Mouse (Mus musculus) thymus, postnatal 10 days (tissue): ENCODE data around the gene Selenos.
A peak's percentile ranks its signal among the peaks of the same experiment; 100 is the strongest.

Source experiments
- DNase-seq, 2 experiments: peaks; one replicate each; pipeline ENCODE4 v3.0.0; 2021; ENCODE audit warnings: low spot score in 2 of 2

The Selenos gene

DNA sequence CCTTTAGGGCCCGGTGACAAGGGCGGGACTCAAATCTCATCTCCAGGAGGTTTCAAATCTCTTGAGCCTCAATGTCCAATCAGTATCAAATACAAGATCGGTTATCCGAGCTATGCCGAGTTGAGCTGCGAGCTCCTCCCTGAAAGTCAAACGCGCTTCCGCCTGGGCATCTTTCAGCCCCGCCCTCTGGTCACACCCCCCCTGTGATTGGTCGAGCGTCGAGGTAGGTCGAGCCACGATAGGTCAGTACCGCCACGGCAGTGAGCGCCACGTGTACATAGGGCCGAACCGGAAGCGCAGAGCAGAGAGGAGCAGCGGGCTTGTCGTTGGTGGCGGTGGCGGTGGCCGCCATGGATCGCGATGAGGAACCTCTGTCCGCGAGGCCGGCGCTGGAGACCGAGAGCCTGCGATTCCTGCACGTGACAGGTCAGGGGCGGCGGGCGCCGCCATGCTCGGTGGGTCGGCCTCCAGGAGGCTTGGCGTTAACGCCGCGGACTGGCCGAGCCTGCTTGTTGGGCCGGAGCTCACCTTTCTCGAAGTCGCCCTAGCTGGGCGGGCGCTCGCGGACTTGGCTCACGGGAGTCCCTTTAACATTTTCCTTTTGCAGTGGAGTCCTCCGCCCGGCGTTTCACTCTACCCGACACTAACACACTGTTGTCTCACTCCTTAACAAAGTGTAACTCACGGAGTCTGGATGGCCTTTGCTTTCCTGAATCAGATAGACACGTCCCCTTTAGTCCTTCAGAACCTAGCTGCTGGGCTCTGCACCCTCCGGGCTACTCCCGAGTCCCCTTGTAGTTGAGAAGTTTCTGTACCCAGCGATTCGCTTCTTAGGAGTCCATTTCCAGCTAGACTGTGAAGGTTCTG is at the start of gene Selenos:
Gene Selenos (plus strand): TSS at position 286 of the 867 bp plus-strand sequence.
- DNase-seq: peak; percentile 92 to 93

GRCm38 (mm10) chr7:66036809-66037208 is 42.6 kb upstream of the Selenos start:
- no peak for DNase-seq

GRCm38 (mm10) chr7:66038261-66038660 is 41.2 kb upstream of the Selenos start:
- no peak for DNase-seq

GRCm38 (mm10) chr7:66038730-66039129 is 40.7 kb upstream of the Selenos start:
- DNase-seq: no peak

GRCm38 (mm10) chr7:66040026-66040814 is 39.2 kb upstream of the Selenos start:
- no peak for DNase-seq

DNA sequence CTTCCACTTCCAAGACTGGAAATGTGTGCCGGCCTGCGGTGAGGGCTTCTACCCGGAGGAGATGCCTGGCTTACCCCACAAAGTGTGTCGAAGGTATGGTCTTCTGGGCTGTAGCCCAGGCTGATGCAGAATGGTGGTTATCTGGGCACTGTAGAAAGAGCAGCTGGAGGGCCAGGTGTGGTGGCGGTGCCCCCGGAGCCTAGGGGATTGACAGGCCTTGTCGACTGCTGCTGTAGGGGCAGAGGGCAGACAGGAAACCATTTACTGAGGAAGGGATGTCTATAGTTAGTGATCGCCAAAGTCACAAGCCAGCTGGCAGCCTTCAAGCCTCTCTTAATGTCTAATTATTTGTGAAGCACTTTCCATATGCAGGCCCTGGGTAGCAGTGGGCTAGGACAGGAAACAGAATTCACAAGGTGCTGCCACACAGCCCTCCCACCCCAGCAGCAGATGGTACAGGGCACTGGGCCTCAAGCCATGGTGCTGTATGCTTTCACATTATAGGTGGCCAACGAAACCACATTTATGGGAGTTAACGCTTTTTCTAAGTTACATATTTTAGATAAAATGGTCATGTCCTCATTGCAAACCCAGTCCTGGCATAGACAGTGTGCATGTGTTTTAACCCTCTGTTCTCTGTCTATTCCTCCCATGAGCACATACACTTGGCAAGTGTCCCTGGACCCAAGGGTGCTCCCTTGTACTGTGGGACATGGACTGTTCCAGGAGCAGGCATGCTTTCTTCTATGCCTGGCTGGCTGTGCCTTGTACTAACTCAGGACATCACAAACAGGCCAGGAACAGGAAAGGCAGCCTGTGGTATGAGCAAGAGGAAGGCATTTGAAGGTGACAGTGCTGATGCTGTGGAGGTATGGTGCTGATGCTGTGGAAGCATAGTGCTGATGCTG is 35.6 kb upstream of the Selenos start, which contains the start of gene Gm45213:
Gene Gm45213 (plus strand): TSS at position 51 of the 908 bp plus-strand sequence.
- peak in 1 of 2 experiments; percentile 15 for DNase-seq

DNA sequence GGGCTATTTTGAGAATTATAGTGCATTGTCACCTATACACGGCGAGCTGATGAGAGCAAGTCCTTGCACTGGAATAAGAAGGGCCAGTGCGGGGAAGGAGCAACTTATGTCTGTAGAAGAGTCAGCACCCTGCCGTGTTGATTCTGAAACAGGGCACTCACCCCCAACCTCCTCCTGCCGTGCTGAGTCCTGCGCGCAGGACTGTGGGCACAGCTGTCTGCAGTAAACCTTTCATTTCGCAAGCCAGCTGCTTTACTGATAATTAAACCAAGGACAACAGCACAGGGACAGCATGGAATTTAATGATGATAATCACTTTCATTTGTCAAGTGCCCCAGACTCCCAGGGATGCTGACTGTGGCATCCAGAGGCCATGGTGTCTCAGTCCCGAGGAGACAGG is 34.8 kb upstream of the Selenos start:
- no peak for DNase-seq

DNA sequence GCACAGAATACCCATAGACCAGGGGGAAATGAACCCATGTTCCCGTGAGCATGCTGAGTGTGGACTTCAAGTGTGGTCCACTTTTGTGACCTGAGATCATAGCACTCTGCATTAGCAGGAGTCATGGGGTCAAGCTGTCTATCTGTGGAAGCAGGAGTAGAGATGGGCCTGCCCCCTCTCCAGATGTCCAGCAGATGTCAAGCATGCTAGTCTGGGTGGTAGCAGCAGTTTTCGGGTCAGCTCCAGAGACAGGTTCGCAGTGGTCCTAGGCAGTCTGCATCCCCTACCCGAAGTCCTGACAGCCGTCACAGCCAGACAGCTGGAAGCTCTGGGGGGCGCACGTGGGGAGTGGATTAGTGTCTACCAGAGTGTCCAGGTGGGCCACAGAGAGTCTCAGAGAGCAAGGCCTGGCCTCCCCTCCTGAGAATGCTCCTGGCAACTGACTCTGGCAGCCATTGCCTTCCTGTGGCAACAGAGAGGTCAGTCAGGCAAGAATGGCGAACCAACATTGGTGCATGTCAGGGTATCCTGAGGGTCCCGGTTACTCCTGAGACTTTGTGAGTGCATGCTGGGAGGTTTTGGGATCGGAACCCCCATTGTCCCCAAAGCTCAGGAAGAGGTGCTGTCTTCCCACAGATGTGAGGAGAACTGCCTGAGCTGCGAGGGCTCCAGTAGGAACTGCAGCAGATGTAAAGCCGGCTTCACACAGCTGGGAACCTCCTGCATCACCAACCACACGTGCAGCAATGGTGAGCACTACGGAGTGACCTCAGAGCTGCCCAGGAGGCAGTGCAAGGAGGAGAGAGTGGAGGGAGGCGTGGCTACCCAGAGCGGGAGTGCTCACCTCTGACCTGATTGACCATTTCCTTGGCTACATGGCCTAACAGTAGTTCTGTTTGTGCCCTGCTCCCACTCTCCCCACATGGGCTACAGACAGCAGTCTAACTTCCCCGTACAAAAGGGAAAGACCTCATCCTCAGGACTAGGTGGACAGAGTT is 32.2 kb upstream of the Selenos start:
- DNase-seq: no peak

GRCm38 (mm10) chr7:66047975-66048374 is 31.5 kb upstream of the Selenos start:
- DNase-seq: no peak

- DNase-seq: no peak
Observed at GRCm38 (mm10) chr7:66048446-66049230, 30.8 kb upstream of the Selenos start.

DNA sequence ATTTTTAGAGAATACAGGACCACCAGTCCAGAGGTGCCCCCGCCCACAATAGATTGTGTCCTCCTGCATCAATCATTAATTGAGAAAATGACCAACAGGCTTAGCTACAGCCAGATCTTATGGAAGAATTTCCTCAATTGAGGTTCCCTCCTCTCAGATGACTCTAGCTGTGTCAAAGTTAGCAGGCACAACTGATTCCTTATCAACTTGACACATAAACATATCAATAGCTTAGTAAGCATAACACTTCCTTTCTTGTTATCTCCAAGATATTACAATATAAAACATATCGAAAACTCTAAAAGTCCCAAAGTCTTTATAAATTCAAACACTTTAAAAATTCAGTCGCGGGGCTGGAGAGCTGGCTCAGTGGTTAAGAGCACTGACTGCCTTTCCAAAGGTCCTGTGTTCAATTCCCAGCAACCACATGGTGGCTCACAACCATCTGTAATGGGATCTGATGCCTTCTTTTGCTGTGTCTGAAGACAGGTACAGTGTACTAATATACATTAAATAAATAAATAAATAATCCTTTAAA is 25.4 kb upstream of the Selenos start:
- no peak for DNase-seq

DNA sequence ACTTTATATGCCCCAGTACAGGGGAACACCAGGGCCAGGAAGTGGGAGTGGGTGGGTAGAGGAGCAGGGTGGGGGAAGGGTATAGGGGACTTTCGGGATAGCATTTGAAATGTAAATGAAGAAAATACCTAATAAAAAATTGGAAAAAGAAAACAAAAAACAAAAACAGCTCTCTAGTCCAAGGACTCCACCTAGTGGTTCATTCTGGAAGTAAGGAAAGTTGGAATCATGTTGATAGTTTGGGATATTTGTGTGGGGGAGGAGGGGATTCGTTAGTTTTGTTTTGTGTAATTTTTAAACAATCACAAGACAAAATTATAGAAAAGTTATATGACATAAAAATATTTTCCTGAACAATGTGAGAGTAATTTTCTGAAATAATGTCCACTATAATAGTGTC is 24.1 kb upstream of the Selenos start:
- peak in 1 of 2 experiments; percentile 14 for DNase-seq

GRCm38 (mm10) chr7:66058703-66059102 is 20.7 kb upstream of the Selenos start, which contains the start of gene Snrpa1:
Gene Snrpa1, plus strand, starts transcription at chr7:66059003.
- DNase-seq: no peak

DNA sequence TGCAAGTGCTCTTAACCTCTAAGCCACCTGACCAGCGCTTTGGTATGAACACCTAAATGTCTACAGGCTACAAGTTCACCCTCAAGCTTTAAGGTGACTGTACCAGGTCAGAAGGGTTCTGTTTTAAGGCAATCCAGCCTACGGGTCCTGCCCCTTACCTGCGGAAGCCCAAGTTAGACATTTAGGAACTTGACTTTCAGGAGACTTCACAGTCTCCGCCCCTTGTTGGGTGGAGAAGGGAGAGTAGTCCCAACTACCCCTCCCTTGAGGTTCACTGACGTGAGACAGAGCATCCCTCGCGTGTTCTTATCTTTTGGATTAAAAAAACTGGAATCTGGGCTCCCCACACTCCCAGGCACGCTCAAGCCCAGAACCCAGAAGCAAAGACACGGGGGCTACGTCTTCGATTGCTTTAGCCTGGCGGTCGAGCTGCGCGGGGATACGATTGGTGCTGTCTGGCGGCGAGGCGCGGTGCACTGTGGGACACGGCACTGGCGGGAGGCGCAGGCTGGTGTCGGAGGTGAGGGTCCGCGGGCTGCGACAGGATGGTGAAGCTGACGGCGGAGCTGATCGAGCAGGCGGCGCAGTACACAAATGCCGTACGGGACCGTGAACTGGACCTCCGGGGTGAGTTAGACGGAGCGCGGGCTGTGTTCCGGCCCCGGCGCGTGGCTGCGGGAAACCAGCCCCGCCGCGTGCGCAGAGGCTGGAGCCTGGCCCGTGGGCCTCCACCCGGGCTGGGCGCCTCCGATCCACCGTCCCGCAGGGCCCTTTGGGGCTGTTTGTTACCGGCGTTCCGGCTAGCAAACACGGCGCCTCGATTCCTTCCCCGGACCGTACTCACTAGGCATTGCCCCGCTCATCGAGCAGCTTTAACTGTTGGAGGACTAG is 19.1 kb upstream of the Selenos start:
- DNase-seq: peak; percentile 78 to 84

- DNase-seq: no peak
Observed at GRCm38 (mm10) chr7:66061057-66061456, 18.4 kb upstream of the Selenos start.

DNA sequence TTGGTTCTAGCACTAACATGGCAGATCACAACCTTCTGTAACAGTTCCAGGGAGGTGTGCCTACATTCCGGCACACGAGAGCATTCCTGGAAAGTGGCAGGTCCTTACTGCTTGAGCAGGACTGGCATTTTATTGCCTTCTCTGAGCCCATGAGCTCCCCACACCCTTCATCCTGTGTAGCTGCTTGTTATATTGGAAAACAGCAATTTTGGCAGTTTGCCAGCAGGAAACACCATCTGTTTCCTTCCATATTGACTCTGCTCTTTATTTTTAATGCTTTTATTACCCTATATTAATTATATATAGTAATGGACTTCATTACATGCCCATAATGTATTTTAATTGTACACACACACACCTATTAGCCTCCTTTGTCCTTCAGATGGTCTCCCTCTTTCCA is 3.0 kb upstream of the Selenos start:
- no peak for DNase-seq

DNA sequence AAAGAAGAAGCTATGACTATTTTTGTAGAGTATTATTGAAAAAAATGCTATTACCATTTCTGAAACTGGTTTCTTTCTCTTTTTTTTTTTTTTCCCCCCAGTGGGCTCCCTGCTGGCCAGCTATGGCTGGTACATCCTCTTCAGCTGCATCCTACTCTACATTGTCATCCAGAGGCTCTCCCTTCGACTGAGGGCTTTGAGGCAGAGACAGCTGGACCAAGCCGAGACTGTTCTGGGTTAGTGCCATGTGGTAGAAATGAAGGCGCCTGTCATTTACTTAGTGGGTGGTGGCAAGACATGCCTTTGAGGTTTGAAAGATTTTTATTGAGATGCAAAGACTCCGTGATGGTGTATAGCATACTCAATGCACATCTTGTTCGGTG is 773 bp downstream of the Selenos start:
- DNase-seq: no peak

- DNase-seq: no peak
Observed at GRCm38 (mm10) chr7:66083757-66084156, 4.3 kb downstream of the Selenos start.
